Mouse (Mus musculus) layer of hippocampus, adult 8-10 months (tissue): ENCODE data around the gene Col4a2. TPM values are rescaled to one million over a fixed set of nuclear protein-coding genes. Genes with fewer than 3 reads are reported as not detected.

Experiments
- DNase-seq, 2 experiments: peaks; one replicate each; pipeline ENCODE4 v3.0.0; 2022; ENCODE audit warnings: low spot score in 2 of 2
- total RNA-seq, 4 experiments: library from RNA; stranded (reverse); gene quantifications; 2 replicates each; pipeline ENCODE4 v1.2.4; 2022

Gene Col4a2
- total RNA-seq, 4 experiments from 2014 or later, result 39.6 to 55.5 (median 43.9) TPM

GRCm38 (mm10) chr8:11411504-11412124 lies 99.0 kb downstream of the Col4a2 start:
- no peak for DNase-seq

- no peak for DNase-seq
Measured at GRCm38 (mm10) chr8:11412450-11412849, 99.8 kb downstream of the Col4a2 start.

GRCm38 (mm10) chr8:11414304-11414703 lies 101.7 kb downstream of the Col4a2 start:
- peak; percentile 72 to 76 for DNase-seq

GRCm38 (mm10) chr8:11415089-11415488 lies 102.5 kb downstream of the Col4a2 start:
- no peak for DNase-seq

- DNase-seq, result peak; percentile 59 to 61
Measured at GRCm38 (mm10) chr8:11417762-11418161, 105.2 kb downstream of the Col4a2 start.

GRCm38 (mm10) chr8:11419232-11419631 lies 106.6 kb downstream of the Col4a2 start:
- peak; percentile 81 for DNase-seq

GRCm38 (mm10) chr8:11419645-11420044 lies 107.0 kb downstream of the Col4a2 start:
- peak in 1 of 2 experiments; percentile 55 for DNase-seq

- DNase-seq, result peak in 1 of 2 experiments; percentile 55
Measured at GRCm38 (mm10) chr8:11421105-11421504, 108.5 kb downstream of the Col4a2 start.

GRCm38 (mm10) chr8:11421968-11422367 lies 109.4 kb downstream of the Col4a2 start:
- peak in 1 of 2 experiments; percentile 34 for DNase-seq

- DNase-seq, result no peak
Measured at GRCm38 (mm10) chr8:11423091-11423490, 110.5 kb downstream of the Col4a2 start.

- DNase-seq, result no peak
Measured at GRCm38 (mm10) chr8:11430688-11431087, 118.1 kb downstream of the Col4a2 start.

- DNase-seq, result no peak
Measured at GRCm38 (mm10) chr8:11437862-11438261, 125.3 kb downstream of the Col4a2 start.

- no peak for DNase-seq
Measured at GRCm38 (mm10) chr8:11441291-11441690, 128.7 kb downstream of the Col4a2 start.

GRCm38 (mm10) chr8:11443611-11444010 lies 131.0 kb downstream of the Col4a2 start:
- DNase-seq, result no peak

GRCm38 (mm10) chr8:11444216-11444615 lies 131.6 kb downstream of the Col4a2 start:
- DNase-seq, result no peak

- DNase-seq, result no peak
Measured at GRCm38 (mm10) chr8:11445790-11446189, 133.2 kb downstream of the Col4a2 start.

GRCm38 (mm10) chr8:11447910-11448570 lies 135.4 kb downstream of the Col4a2 start:
- no peak for DNase-seq

- DNase-seq, result peak in 1 of 2 experiments; percentile 25
Measured at GRCm38 (mm10) chr8:11450184-11451113, 137.8 kb downstream of the Col4a2 start.

GRCm38 (mm10) chr8:11452152-11452551 lies 139.5 kb downstream of the Col4a2 start:
- DNase-seq, result no peak

- no peak for DNase-seq
Measured at GRCm38 (mm10) chr8:11452559-11452958, 140.0 kb downstream of the Col4a2 start.

- no peak for DNase-seq
Measured at GRCm38 (mm10) chr8:11452974-11453373, 140.4 kb downstream of the Col4a2 start.

GRCm38 (mm10) chr8:11454228-11454627 lies 141.6 kb downstream of the Col4a2 start:
- DNase-seq, result no peak
